Comparison of ENCODE assay signal across 8 mouse cellular contexts in the genomic region with DNA sequence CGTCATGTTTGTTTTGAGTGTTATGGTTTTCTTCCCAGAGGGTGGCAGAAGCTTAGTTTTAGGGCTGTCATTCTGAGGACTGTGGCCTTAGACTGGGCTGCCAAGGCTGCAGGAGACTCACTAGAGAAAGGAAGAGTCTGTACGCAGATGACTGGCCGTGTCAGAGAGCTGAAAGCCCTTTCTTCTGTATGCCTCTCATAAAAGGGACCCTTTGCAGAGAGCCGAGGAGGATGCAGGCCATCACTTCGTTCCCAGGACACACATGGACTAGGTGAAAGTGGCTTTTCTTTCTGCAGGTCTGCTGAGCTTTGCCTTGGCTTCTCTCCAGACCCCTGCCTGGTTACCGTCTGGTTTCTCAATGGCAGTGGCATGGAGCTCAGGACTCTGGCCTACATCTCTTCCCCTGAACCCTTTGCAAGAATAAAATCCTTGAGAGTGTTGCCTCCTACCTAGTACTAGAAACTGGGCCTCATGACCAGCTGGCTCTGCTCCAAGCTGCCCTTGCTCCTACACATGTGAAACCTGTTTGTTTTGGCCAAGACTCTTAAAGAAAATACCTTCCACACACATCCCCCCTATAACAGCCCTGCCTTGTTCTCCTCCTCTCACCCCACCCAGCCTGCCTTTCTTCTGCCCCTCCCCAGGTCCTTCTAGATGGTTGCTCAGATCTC. TPM values are rescaled to one million over a fixed set of nuclear protein-coding genes. Genes with fewer than 3 reads are reported as not detected.
DNase-seq lines count a peak whose midpoint lies in the region; ATAC-seq and TF ChIP-seq lines count a peak whose summit lies in the region.

No protein-coding gene starts in this region.

- peak; percentile 24 to 37 for DNase-seq in left cerebral cortex, postnatal 14 days (ENCODE audit: low spot score in 2 of 2)
- DNase-seq in left cerebral cortex, adult 11 months (ENCODE audit: low spot score), result no peak
- peak; percentile 95 to 97 for DNase-seq in cerebellum, adult 2 months
- no peak for DNase-seq in hindbrain, embryonic 11.5 days (ENCODE audit: low spot score)
- no peak for DNase-seq in limb, embryonic 11.5 days (ENCODE audit: low spot score)
- no peak for DNase-seq in thymus, postnatal 14 days

- no peak for ATAC-seq in hindbrain, embryonic 11.5 days (ENCODE audit: low FRiP score)
- ATAC-seq in limb, embryonic 11.5 days (ENCODE audit: insufficient number of reproducible peaks, low FRiP score, low TSS enrichment, low read depth), result no peak
- ATAC-seq in neural tube, embryonic 14.5 days (ENCODE audit: low read depth), result no peak
- no peak for ATAC-seq in activated CD4-positive, CD25-positive, alpha-beta regulatory T cell, adult 4 months

- H3K27me3 ChIP-seq in cerebellum, adult 2 months (ENCODE audit: control insufficient read depth, insufficient read depth, low read length), result no peaks in the 10 kb centered on the region
- H3K27me3 ChIP-seq in hindbrain, embryonic 11.5 days (ENCODE audit: control insufficient read depth, insufficient read depth, low read length), result no peaks in the 10 kb centered on the region
- H3K27me3 ChIP-seq in limb, embryonic 11.5 days (ENCODE audit: control insufficient read depth, insufficient read depth, low read length), result no peaks in the 10 kb centered on the region
- no peaks in the 10 kb centered on the region for H3K27me3 ChIP-seq in neural tube, embryonic 14.5 days (ENCODE audit: control insufficient read depth, insufficient read depth, low read length)

- intact Hi-C loops in left cerebral cortex, postnatal 14 days (cut with DNase I), result no loop called here

- H3K4me2 ChIP-seq in hindbrain, embryonic 11.5 days (replicated peaks; ENCODE audit: low read depth, low read length), result no peak overlapping the region
- H3K4me2 ChIP-seq in limb, embryonic 11.5 days (ENCODE audit: low read depth, severe bottlenecking), result no peak overlapping the region
- H3K4me2 ChIP-seq in neural tube, embryonic 14.5 days (ENCODE audit: low read depth, low read length), result no peak overlapping the region

- H3K9me3 ChIP-seq in hindbrain, embryonic 11.5 days (ENCODE audit: control insufficient read depth, low read length), result no peaks in the 10 kb centered on the region
- no peaks in the 10 kb centered on the region for H3K9me3 ChIP-seq in limb, embryonic 11.5 days (ENCODE audit: control insufficient read depth, low read length)
- no peaks in the 10 kb centered on the region for H3K9me3 ChIP-seq in neural tube, embryonic 14.5 days (ENCODE audit: control insufficient read depth, low read length)

- no peak overlapping the region for H3K9ac ChIP-seq in hindbrain, embryonic 11.5 days (ENCODE audit: low read depth, low read length)
- H3K9ac ChIP-seq in limb, embryonic 11.5 days (ENCODE audit: low read length), result no peak overlapping the region
- H3K9ac ChIP-seq in neural tube, embryonic 14.5 days (replicated peaks; ENCODE audit: low read depth, low read length), result no peak overlapping the region

- no peak for TF ChIP-seq CTCF in cerebellum, adult 2 months (IDR thresholded peaks at IDR 0.05; ENCODE audit: borderline replicate concordance, insufficient read depth, low read depth, low read length)

- 2% methylated on average over 6 of the region's 6 CpGs for WGBS in cerebellum, adult 2 months
- WGBS in hindbrain, embryonic 11.5 days, result 69% methylated on average over 6 of the region's 6 CpGs
- 57% methylated on average over 6 of the region's 6 CpGs for whole genome bisulfite sequencing in limb, embryonic 11.5 days
- 39% methylated on average over 6 of the region's 6 CpGs for WGBS in neural tube, embryonic 14.5 days

- no peaks in the 10 kb centered on the region for H3K36me3 ChIP-seq in hindbrain, embryonic 11.5 days (ENCODE audit: control insufficient read depth, insufficient read depth, low read length)
- no peaks in the 10 kb centered on the region for H3K36me3 ChIP-seq in limb, embryonic 11.5 days (ENCODE audit: control insufficient read depth, insufficient read depth, low read length)
- no peaks in the 10 kb centered on the region for H3K36me3 ChIP-seq in neural tube, embryonic 14.5 days (ENCODE audit: control insufficient read depth, insufficient read depth, low read length)

- no peak overlapping the region for H3K4me3 ChIP-seq in cerebellum, adult 2 months (replicated peaks; ENCODE audit: insufficient read depth, low read depth, low read length)
- no peak overlapping the region for H3K4me3 ChIP-seq in hindbrain, embryonic 11.5 days (ENCODE audit: low read depth, low read length)
- H3K4me3 ChIP-seq in limb, embryonic 11.5 days (ENCODE audit: low read depth, low read length), result no peak overlapping the region
- H3K4me3 ChIP-seq in neural tube, embryonic 14.5 days (ENCODE audit: low read depth, low read length), result no peak overlapping the region

- no peak for TF ChIP-seq POLR2A in cerebellum, adult 2 months (IDR thresholded peaks at IDR 0.05; ENCODE audit: borderline replicate concordance, insufficient read depth, low read length)

- peak overlapping the region; percentile 78 for H3K27ac ChIP-seq in cerebellum, adult 2 months (ENCODE audit: insufficient read depth, low read length)
- peak overlapping the region; percentile 27; the same call in 1 of the 2 replicates for H3K27ac ChIP-seq in hindbrain, embryonic 11.5 days (ENCODE audit: low read depth, low read length)
- H3K27ac ChIP-seq in limb, embryonic 11.5 days (replicated peaks; ENCODE audit: low read depth, low read length), result peak overlapping the region; percentile 63
- H3K27ac ChIP-seq in neural tube, embryonic 14.5 days (ENCODE audit: low read depth, low read length), result peak overlapping the region; percentile 46; the same call in 1 of the 2 replicates

- H3K4me1 ChIP-seq in cerebellum, adult 2 months (ENCODE audit: control insufficient read depth, insufficient read depth, low read length), result peaks cover 60% of the 10 kb centered on the region
- H3K4me1 ChIP-seq in hindbrain, embryonic 11.5 days (replicated peaks; ENCODE audit: control insufficient read depth, insufficient read depth, low read length), result no peaks in the 10 kb centered on the region
- H3K4me1 ChIP-seq in limb, embryonic 11.5 days (ENCODE audit: control insufficient read depth, insufficient read depth, low read length), result peaks cover 24% of the 10 kb centered on the region
- H3K4me1 ChIP-seq in neural tube, embryonic 14.5 days (ENCODE audit: control insufficient read depth, insufficient read depth, low read length), result peaks cover 16% of the 10 kb centered on the region; the same call in 1 of the 2 replicates

RNA-seq across cellular contexts. Expression of gene Taf11, which starts 36.0 kb away (rescaled TPM):
- 10 to 100 TPM; 37.9 to 46.5 TPM for total RNA-seq in left cerebral cortex, postnatal 14 days (2021)
- 49.3 and 51.5 TPM in 2 replicates for polyA plus RNA-seq in cerebellum, adult 2 months (2012; rRNA removed)
- polyA plus RNA-seq in hindbrain, embryonic 11.5 days (2014; fragmentation: Nextera tagmentation; extraction: Ambion mirVana), result 89.5 and 93.9 TPM in 2 replicates
- 104 and 109 TPM in 2 replicates for polyA plus RNA-seq in limb, embryonic 11.5 days (2014; fragmentation: Nextera tagmentation; extraction: Ambion mirVana)
- polyA plus RNA-seq in neural tube, embryonic 14.5 days (2014; fragmentation: Nextera tagmentation; extraction: Ambion mirVana), result 56.8 and 60.3 TPM in 2 replicates
- polyA plus RNA-seq in activated CD4-positive, CD25-positive, alpha-beta regulatory T cell, adult 4 months (2017; shearing (Covaris generic)), result 10 to 100 TPM; 32.9 to 39.6 TPM

RNA-seq across cellular contexts. Expression of gene Anks1, which starts 36.6 kb away (rescaled TPM):
- 10 to 100 TPM; 33.4 to 40.6 TPM for total RNA-seq in left cerebral cortex, postnatal 14 days (2021)
- 74.2 and 74.9 TPM in 2 replicates for polyA plus RNA-seq in cerebellum, adult 2 months (2012; rRNA removed)
- polyA plus RNA-seq in hindbrain, embryonic 11.5 days (2014; fragmentation: Nextera tagmentation; extraction: Ambion mirVana), result 35.5 and 43.6 TPM in 2 replicates
- polyA plus RNA-seq in limb, embryonic 11.5 days (2014; fragmentation: Nextera tagmentation; extraction: Ambion mirVana), result 12.1 and 13.4 TPM in 2 replicates
- polyA plus RNA-seq in neural tube, embryonic 14.5 days (2014; fragmentation: Nextera tagmentation; extraction: Ambion mirVana), result 55.8 and 59.4 TPM in 2 replicates
- polyA plus RNA-seq in activated CD4-positive, CD25-positive, alpha-beta regulatory T cell, adult 4 months (2017; shearing (Covaris generic)), result 1 to 10 TPM; 2.5 to 3.7 TPM

Comparison
In these comparisons a context has a peak if more than half of its experiments do, and no peak if none do; other contexts are left out.
1. DNase-seq: peak in left cerebral cortex, postnatal 14 days (2 of 2) and cerebellum, adult 2 months (2 of 2); none in left cerebral cortex, adult 11 months (single experiment), hindbrain, embryonic 11.5 days (single experiment), limb, embryonic 11.5 days (single experiment) and thymus, postnatal 14 days (single experiment).
2. H3K27ac ChIP-seq: peak in every context shown above with its lines; median percentile 78 in cerebellum, adult 2 months; 63 in limb, embryonic 11.5 days; 46 in neural tube, embryonic 14.5 days; 27 in hindbrain, embryonic 11.5 days.